Mouse (Mus musculus) retina, postnatal 1 day (tissue): ENCODE results near the gene Cox4i2.

Experiments
- DNase-seq: peaks from one replicate; pipeline ENCODE4 v3.0.0-alpha.2; 2012

Cox4i2 gene

DNA sequence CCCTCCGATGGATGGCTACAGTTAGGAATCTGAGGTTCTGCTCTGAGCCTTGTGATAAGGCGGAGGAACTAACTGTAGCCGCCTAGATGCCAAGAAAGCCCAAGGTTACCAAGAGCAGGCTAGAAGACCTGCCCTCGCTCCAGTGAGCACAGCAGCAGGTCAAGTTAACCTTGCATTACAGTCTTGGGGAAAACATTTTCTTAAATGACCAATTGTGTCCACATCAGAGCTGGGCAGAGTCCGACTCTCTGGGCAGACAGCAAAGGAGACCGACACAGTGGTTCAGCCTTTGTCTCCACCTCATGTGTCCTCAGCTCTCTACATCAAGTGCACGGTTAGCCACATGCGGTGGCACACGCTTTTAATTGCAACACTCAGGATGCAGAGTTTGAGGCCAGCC is 17.6 kb downstream of the Cox4i2 start:
- no peak for DNase-seq

DNA sequence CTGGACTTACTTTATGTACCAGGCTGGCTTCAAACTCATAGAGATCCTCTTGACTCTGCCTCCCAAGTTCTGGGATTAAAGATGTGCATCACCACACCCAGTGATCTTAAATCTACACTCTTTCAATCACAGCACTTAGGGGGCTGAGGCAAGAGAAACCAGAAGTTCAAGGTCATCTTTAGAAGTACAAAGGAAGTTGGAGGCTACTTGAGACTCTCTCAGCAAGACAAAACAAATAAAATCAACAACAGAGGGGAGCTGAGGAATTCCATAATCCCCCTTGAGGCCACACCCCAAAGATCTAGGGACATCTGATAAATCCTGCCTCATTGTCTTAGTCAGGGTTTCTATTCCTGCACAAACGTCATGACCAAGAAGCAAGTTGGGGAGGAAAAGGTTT is 18.3 kb downstream of the Cox4i2 start:
- DNase-seq: no peak

DNA sequence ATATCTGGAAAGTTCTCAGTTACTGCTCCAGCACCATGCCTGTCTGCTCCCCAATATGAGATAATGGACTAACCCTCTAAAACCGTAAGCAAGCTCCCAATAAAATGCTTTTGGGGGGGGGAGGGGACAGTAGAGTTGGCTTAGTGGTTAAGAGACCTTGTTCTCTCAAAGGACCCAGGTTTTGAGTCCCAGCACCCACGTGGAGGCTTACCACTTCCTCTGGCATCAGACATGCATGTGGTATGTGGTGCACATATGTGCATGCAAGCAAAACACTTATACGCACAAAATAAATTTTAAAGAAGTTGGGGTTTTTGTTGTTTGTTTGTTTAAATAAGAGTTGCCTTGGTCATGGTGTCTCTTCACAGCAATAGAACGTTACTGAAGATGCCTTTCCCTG is 21.4 kb downstream of the Cox4i2 start:
- no peak for DNase-seq

DNA sequence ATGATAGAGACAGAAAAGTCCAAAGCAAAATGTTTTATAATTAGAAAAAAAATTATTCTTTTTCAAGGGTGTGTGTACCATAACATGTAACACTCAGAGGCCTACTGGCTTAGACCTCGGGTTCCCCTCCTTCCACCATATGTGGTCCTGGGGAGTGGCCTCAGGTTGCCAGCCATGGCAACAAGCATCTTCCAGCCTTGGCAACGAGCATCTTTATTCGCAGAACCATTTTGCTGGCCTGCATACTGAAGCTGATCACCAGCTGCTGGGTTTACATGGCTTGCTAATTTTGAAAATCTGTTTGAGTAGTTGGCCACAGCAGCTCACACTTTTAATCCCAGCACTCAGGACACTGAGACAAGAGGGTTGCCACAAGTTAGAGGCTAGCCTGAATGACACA is 22.0 kb downstream of the Cox4i2 start:
- no peak for DNase-seq

DNA sequence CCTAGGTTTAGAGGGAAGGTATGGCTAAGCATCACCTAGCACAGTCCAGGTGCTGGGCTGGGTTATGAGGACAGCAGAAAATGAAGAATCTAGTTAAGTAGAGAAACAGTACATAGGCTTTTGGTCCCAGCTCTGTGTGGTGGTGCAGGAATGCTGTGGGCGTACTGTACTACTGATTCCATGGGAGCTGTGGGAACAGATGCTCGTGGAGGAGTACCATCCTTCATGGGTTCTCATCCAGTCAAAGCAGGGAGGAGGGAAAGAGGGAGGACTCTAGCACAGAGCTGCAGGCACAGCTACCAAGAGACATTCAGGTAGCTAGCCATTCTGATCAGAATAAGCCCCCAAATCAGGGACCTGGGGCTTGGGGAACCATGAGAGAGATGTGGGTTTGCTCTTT is 22.5 kb downstream of the Cox4i2 start:
- no peak for DNase-seq

DNA sequence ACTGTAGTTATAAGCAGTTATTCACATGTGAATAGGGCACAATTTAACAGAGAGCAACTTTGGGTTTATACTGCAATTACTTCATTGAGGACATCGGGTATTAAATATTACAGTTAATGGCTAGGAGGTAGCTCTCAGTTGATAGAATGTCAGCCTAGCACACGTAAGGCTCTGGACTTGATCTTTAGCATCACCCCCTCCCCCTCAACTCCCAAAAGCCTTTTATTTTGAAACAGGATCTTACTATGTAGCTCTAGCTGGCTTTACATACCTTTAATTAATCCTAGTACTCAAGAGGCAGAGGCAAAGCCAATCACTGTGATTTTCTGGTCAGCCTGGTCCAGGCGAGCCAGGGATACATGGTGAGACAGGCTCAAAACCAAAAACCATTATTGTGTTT is 23.1 kb downstream of the Cox4i2 start:
- no peak for DNase-seq

DNA sequence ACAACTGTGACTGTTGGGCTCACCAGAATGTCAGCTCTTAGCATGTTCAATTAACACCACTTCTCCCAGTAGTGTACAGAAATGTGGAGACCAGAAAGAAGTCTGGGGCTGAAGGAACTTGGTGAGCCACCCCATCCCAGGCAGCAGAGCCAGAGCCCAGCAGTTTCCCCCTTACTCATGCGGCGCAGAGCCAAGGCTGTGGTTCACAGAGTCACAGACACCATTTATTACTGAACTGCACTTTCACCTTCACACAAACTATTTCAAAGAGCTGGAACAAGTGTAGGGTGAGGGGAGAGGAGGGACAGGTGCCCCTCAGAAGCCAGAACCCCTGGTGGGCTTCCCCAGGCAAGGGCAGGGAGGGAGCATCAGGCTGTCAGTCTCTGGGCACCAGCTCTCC is 26.5 kb downstream of the Cox4i2 start:
- no peak for DNase-seq

DNA sequence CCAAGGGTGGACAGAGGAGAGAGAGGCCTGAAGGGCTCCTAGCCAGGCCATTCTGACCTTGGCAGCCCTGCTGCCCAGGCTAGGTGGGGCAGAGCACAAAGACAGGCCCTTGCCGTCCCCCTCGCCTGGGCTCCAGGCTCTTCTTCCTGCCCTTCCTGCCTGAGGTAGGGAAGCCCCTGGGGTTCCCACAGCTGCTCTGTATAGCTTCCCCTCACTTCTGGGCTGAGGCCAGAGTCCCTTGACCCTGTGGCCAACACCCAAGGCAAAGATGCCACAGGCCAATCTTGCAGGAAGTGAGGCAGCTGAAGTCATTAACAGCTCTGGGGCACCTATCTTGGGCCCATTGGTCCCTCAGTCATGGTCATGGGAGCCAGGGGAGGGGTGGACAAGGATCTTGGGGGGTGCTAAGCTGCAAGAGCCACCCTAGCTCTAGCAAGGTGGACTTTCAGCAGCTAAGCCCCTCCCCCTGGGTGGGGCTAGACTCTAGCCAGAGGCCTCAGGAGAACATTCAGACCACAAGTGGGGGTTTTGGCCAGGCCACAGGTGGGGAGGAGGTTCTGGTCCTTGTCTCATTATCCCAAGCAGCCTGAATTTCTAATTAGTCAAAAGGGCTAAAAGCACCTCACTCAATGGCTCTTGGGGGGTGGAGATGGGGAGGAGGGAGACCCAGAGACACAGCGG is 27.2 kb downstream of the Cox4i2 start:
- no peak for DNase-seq

DNA sequence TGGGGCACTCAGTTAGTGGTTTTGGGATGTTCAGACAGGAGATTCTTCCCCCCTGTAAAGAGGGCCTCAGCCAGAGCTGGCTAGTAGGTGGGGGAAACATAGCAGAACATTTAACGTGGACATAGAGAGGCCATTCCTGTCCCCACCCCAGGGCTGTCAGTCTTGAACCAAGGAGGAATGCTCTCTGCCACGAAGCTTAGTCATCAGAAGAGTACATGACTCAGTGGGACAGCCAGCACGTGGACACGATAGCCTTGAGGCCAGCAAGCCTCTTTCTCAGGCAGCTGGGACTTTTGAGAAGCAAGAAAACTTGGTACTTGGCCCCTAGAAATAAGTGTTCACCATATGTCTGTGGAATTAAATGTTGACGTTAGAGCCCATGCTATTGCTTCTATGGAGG is 28.7 kb downstream of the Cox4i2 start:
- no peak for DNase-seq

DNA sequence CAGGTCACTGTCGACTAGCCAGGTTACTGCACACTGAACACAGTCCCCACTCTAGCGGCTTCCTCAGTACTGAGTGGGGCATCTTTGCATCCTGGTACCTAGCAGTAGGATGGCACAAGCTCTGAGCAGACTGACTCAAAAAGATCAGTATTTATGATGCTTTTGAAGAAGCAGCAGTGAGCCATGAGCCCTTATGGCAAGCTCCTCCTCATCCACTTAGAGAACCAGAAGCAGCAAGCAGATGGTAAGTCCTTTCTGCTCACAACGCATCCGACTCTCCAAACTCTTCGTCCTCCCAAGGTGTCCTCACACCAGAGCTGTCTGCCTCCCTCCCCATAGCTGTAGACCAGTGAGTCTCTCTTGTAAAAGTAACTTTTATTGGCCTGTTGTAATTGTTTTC is 29.3 kb downstream of the Cox4i2 start:
- no peak for DNase-seq

DNA sequence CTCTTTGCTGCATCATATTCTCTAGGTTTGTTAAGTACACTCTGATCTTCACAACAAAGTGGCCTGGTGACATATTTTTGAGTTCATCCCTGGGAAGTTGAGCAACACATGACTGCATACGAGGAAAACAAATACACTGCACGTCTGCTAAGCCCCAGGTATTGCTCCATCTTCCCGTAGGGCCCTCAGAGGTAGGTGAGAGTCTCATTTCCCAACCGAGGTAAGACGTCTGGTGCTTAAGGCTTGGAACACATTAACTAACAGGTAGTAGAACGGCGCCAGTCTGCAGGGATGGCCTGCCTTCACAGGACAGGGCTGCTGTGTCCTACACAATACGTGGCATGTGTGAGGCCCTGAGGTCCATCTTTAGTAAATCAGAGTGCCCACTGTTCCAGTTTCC is 30.7 kb downstream of the Cox4i2 start:
- DNase-seq: no peak

DNA sequence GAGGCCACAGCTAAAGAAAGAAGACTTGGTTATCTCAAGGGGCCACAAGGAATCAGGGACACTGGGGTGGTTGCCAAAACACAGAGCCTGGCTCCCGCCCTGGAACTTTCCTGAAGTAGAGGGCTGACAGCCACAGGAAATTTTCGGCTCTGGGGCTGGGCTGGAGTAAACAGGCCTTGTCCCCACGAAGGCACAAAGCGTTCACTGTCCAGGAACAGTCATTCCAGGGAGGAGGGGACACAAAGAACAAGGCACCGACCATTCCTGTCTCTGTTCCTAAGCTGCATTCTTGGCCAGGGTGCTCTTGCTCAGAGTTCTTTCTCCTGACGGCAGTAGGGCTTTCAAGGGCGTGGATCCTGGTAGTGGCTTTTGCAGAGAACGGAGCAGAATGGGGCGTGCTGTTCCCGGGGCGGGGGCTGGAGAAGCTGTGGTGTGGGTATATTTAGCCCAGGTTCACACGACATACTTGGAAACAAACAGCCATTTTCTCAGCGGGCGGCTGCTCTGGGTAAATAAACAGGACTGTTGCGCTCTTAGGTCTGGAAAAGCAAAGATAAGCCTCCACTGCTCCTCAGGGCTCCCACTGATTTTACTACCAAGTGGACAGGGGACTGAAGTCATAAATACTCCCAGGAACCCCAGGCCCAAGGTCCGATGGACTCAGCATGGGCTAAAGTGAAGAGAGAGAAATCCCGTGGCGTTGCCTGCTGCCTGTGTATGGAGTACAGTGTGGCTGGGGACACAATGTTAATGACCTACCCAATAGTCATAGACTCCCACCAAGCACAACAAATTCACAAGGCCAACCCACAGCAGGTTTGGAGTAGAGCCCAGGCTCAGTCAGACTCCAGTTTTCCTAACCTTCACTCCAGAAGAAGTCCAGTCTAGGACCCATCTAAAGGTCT is 31.7 kb downstream of the Cox4i2 start:
- DNase-seq: no peak

DNA sequence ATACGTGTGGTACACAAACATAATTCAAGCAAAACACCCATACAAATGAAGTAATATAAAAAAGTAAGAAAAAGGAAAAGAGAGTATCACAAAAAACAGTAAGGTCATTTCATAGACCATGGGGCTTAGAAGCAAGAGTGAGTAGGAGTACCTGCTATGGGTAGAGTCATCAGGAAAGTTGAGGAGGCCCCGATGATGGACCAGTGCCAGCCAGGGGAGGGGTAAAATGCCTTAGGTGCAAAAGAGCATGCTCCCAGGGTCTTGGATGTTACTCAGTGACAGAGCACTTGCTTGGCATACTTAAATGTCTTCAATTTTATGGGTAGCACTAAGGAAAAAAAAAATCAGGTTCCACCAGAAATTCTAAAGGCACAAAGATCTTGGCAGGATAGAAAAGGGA is 33.2 kb downstream of the Cox4i2 start:
- no peak for DNase-seq

DNA sequence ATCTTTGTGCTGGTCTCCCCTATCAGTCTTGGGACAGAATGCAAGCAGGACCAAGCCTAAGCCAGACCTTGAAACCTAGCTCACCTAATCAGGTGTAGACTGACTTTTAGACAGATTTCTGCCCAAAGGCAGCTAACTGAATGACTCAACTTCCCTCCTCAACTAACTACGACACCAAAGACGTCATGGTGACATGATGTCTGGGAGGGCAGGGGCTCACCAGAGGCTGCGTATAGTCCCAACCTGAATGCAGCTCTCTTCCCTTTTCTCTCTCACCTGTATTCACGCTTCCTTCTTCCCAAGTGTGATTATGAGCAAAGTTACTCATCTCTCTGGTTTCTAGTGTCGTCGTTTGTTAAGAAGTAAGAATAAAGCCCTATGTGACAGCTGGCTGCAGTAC is 33.6 kb downstream of the Cox4i2 start:
- DNase-seq: no peak

DNA sequence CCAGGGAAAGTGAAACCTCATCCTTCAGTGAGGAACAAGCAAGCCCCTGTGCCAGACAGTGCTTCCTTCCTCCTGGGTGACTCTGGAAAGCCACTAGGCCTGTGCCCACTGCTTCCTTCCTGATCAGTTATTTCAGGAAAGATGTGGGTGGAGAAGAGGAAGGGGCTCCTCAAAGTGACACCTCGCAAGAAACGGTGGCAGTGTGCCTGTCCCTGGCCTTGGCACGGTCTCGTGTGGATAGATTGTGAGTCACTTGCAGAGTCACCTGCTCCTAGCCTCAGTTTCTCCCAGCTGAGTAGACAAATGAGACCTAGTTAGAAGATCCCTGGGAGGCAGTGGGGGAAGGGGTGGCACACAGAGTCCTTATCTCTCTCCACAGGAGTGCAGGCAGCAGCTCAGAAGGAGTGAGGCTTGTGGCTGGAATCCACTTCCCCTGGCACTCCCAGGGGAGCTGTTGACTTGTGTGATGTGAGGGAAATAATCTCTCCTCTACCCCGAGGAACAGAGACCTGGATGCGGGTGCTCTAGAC is 35.0 kb downstream of the Cox4i2 start:
- DNase-seq: no peak

DNA sequence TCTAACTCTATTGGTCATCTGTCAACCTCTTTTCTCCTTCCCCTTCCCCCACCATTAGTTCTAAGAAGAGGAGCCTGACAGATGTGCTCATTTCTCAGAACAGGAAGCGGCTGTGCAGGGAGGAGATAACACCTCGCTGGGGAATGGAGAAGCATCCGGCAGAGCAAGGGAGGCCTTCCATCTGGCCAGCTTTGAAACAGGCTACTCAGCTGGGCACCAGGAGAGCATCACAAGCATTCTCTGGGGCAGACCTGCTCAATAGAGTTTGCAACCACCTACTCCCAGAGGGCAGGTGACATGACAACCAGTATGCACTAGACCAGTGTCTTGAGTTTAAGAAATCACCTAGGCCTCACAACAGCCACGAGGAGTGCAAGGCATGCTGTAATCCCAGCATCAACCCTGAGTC is 35.6 kb downstream of the Cox4i2 start:
- DNase-seq: no peak

DNA sequence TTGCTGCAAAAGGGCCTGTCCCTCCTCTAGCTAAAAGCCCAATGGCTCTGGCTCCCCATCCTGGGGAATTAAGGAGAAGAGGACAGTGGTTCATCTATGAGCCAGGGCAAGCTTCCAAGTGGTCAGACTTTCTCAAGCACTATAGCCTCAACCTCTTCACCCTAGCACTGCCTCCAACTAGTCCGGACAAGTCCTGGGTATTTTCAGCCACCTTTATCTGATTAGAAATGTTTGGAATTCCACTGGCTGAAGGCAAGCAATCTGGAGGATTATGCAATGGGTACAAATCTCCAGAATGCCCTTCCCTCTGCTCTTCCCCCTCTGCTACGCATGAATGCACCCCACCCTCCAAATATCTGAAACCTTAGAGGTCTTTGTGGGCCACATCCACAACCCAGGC is 38.5 kb downstream of the Cox4i2 start:
- no peak for DNase-seq

DNA sequence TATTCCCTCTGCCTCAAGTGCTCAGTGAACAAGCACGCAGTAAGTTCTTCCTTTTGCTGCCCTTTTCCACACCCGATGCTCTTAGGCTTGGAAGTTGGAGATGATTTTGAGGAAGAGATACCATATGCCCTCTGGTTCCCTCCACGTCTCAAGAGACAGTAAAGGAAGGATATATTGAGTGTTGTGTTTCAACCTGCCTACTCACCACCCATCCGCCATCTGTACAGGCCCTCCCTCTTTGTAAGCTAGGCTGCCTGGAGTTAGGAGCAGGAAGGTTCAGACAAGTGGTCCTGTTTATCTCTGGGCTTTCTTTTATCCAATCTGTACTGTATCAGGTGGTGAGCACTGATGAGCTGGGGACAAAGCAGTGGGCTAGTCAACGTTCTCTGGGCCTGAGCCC is 39.4 kb downstream of the Cox4i2 start:
- no peak for DNase-seq

DNA sequence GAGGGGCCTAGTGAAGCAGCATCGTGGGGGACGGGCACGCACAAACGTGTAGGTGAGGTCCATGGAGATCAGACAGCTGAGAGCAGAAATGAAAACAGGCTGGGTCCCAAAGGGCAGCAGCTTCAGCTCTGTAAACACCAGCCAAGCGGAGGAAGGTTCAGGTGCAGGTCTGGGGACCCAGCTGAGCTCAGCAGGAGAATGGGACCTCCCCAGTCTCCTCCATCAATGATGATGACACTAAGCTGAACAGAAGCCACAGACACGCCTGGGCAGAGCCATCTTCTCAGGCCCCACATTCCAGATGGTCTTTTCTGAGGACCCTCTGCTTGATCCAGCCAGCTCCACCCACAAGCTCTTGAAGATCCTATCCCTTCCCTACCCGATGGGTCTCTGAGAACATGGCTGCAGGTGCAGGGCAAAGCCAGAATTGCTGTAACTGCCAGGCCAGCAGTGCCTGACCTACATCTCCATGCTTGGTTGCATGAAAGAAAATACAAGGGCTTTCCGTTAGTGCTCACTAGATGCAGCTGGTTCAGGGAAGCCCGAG is 40.4 kb downstream of the Cox4i2 start:
- DNase-seq: peak; percentile 77

DNA sequence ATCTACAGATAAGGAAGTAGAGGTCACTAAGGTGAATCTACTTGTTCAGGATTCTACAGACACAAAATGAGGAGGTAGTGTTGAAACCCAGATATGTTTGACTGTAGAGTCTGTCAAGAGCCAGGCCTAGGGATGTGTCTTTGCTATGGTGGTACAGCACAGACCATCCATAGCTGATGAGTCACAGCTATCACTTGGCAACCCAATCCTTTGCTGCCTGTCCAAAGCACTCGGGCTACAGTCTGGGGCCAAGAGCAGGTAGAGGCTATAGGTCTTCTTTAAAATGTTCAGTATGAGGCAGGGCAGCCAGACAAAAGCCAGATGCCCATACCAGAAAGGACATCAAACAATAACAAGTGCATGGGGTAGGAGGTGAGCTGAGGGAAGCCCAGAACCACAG is 43.6 kb downstream of the Cox4i2 start:
- DNase-seq: no peak

DNA sequence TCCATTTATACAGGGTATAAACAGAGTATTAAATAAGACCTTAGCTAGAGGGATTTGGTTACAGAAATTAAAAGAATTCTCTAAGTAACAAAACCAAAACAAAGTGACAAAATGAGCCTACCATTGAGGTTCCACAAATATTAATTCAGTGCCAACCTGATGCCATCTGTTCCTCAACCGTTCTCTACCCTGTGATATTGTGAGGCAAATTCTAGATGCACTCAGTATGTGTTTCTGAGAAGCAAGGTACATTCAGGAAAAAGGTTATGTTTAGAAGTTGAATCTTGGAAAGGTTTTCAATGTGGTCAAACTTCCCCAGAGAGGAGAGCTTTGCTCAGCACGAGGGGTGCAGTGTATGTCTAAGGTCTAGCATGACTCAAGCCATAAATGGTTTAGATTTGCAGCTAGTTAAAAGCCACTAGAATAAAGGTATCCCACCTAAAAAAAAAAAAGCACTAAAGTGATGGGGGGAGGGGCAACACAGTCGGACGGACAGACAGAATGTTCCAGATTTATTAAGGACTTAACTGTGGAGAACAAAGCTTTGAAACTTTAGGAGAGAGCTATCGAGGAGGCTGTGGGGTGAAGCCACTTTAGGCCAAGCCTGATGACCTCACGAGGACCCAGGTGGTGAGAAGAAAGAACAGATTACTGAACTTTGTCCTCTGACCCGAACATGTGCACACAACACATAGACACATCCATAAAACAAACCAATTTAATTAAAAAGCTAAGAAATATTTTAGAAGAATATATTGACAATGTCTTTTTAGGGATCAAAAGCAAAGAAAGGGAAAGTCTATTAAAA is 46.2 kb downstream of the Cox4i2 start:
- no peak for DNase-seq

DNA sequence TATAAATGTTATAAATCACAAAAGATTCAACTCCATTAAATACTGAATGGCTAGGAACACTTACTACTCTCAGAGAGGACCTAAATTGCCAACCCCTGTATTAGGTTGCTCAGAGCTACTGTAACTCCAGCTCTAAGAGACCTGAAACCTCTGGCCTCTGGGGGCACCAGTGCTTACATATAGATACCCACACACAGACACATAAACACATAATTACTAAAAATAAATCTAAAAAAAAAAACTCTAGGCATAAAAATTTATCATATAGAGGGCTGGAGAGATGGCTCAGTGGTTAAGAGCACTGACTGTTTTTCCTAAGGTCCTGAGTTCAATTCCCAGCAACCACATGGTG is 46.8 kb downstream of the Cox4i2 start:
- DNase-seq: no peak

DNA sequence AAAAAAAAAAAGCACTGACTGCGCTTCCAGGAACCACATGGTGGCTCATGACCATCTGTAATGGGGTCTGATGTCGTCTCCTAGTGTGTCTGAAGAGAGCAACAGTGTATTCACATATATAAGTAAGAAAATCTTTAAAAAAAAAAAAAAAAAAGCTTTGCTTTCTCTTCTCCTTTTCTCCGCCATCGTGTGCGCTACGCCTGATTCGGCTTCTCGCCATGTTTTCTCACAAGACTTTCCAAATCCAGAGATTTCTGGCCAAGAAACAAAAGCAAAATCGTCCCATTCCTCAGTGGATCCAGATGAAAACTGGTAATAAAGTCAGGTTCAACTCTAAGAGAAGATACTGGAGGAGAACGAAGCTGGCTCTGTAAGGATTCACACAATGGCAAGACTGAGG is 48.3 kb downstream of the Cox4i2 start:
- DNase-seq: no peak
